Mouse (Mus musculus) frontal cortex, postnatal 14 days (tissue): ENCODE measurements at regions not wholly inside any gene's neighbourhood (a gene's known extent, or its start where the extent isn't known, plus 50 kb on each side); places are given as distances from the start of the nearest gene placed in this dataset.

Experiments
- DNase-seq, 2 experiments: peaks; one replicate each; pipeline ENCODE4 v3.0.0; 2022; ENCODE audit warnings: low spot score in 2 of 2

- no peak for DNase-seq
Measured at GRCm38 (mm10) chr5:119350325-119350915, 320.0 kb upstream of the Tbx3 start.

- DNase-seq = no peak
Measured at GRCm38 (mm10) chr5:119355471-119355870, 315.0 kb upstream of the Tbx3 start.

DNA sequence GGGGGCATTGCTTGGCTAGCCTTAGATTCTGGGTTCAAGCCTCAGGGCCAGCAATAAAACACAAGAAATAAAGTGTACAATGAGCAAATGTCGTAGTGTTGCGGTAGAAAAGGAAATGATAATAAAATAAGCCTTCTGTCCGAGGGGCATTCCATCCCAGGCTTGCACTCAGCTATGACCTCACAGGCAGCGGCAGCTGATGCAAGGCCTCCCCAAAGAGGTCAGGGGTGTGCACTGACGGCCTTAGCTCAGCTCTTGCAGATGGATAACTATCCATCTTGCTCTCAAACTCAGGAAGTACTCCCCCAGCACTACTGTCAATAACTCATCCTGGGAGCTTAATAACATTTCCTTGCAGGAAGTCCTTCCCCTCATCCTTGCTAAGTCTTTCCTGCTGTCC, 314.4 kb upstream of the Tbx3 start:
- no peak for DNase-seq

DNA sequence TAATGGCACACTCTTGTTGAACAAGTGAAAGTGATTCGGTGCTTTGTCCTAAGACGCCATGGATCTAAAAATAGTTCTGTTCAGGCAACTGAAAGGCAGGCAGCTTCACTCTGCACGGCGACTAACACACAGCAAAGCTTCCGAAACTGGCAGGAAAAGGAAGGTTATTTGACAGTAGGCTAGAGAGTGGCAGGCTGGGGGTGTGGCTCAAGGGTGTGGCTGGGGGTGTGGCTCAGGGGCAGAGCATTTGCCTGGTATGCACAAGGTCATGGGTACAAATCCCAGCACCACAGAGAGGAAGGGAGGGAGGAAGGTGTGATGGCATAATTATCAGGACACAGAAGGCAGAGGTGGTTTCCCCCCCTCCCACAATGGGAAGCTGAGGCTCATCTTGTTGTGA, 310.8 kb upstream of the Tbx3 start:
- DNase-seq = no peak

- no peak for DNase-seq
Measured at GRCm38 (mm10) chr5:119360351-119360750, 310.1 kb upstream of the Tbx3 start.

GRCm38 (mm10) chr5:119361406-119362044, 308.9 kb upstream of the Tbx3 start:
- DNase-seq = no peak

DNA sequence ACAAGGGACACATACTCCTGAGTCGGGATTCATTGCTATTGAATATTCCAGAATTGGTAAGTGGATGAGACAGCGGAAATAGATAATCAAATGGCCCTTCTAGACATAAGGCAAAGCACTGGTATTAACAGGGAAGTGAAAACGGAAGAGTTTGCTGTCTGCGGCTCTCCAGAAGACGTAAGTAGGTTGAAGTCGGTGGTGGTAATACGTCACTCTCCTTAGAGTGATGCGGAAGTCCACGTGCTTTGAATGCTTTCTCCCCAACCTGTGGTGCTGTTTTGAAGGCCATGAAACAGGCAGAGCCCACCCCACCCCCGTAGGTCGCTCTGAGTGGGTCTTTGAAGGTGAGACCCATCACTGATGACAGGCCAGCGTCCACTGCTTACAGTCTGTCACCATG, 308.0 kb upstream of the Tbx3 start:
- DNase-seq = no peak

DNA sequence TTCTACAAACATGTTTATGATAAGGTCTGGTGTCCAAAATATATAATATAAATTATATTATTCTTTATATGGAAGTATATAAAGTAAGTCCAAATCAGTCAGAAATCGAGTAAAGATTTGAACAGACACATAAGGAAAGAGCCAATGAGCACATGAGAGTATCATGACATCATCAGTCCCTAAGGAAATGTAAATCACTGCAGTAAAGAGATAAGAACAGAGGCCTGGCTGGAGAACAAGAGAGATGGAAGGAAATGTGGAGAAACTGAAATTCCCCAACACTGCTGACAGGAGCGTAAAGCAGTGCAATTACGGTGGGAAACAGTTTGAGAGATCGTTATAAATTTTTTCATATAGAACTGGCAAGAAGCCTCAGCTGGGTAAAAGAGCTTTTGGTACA, 306.2 kb upstream of the Tbx3 start:
- DNase-seq = no peak

DNA sequence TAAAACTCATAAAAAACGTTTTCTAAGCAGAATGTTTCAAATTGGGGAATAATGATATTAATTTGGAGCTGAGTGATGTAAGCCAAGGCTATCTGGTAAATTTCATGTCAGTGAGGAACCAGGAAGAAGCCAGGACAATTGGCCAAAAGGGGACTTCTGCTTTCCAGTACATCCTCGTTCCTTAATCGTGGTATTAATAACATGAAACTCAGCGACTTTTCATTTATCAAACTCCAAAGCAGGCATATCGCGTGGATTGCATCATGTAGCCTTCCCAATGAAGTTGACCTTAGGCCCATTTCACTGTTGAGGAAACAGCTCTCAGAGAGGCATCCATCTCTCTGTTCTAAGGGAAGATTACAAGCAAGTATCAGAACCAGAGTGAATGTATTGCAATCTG, 305.3 kb upstream of the Tbx3 start:
- no peak for DNase-seq

- no peak for DNase-seq
Measured at GRCm38 (mm10) chr5:119366296-119366695, 304.2 kb upstream of the Tbx3 start.

GRCm38 (mm10) chr5:119370481-119370880, 300.0 kb upstream of the Tbx3 start:
- no peak for DNase-seq

- DNase-seq = no peak
Measured at GRCm38 (mm10) chr5:119370931-119371330, 299.5 kb upstream of the Tbx3 start.

GRCm38 (mm10) chr5:119373774-119374700, 296.4 kb upstream of the Tbx3 start:
- DNase-seq = no peak

GRCm38 (mm10) chr5:119374861-119375260, 295.6 kb upstream of the Tbx3 start:
- DNase-seq = no peak

- no peak for DNase-seq
Measured at GRCm38 (mm10) chr5:119378261-119378660, 292.2 kb upstream of the Tbx3 start.

GRCm38 (mm10) chr5:119379915-119380432, 290.5 kb upstream of the Tbx3 start:
- DNase-seq = no peak

DNA sequence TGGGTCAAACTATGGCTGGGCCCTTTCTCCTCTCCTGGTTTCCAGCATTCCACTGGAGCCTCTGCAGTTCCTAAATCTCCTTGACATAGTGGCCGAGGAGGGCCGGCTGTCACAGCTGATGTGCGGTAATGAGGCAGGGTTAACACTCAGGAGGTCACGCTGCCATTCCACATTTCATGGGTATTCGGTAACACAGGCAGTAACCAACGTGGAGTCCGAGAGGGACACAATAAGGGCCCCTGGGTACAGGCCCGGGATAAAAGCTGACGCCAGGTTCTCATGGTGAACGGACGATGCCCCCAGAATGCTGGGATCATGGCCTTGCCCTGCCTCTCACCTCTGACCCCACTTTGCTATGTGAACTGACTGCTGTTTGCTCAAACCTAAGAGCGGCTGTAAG, 289.0 kb upstream of the Tbx3 start:
- no peak for DNase-seq

- DNase-seq = no peak
Measured at GRCm38 (mm10) chr5:119385506-119385905, 285.0 kb upstream of the Tbx3 start.

- no peak for DNase-seq
Measured at GRCm38 (mm10) chr5:119386821-119387220, 283.6 kb upstream of the Tbx3 start.

GRCm38 (mm10) chr5:119387261-119387660, 283.2 kb upstream of the Tbx3 start:
- no peak for DNase-seq

- no peak for DNase-seq
Measured at GRCm38 (mm10) chr5:119388841-119389240, 281.6 kb upstream of the Tbx3 start.

- DNase-seq = no peak
Measured at GRCm38 (mm10) chr5:119389384-119389783, 281.1 kb upstream of the Tbx3 start.

DNA sequence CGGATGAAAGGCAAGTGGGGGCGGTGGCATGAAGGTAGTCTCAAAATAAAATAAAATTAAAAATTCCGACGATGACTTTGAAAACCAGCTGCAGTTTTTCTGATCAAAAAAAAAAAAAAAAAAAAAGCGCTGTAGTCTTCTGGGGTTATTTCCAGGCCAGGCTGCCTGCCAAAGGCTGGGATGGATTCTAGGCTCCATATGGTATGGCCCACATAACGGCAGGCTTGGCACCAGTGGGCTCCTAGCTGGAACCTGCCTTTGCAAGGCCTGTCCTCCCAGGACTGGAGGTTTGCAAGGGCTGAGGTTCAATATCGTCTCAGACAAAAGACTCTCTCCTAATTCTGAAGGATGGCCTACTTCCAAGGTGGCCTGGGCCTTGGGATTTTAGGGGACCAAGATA, 280.6 kb upstream of the Tbx3 start:
- peak; percentile 17 to 20 for DNase-seq
